ENCODE assay signal across 26 mouse cellular contexts in genomic region chr2:181419359-181419758, GRCm38 (mm10). TPM values are rescaled to one million over a fixed set of nuclear protein-coding genes. Genes with fewer than 3 reads are reported as not detected.
DNase-seq lines count a peak whose midpoint lies in the region; ATAC-seq and TF ChIP-seq lines count a peak whose summit lies in the region.
"Had no signal": no experiment of that assay in that cellular context is flagged by ENCODE, and none has a peak within 500 bp of the region (broad histone marks: within the 10 kb centered on the region; RNA-seq: fewer than 3 reads in every experiment).

No protein-coding gene starts in this region.

- peak; percentile 44 to 80; a peak in 3 of 4 replicates for TF ChIP-seq EP300 in MEL (IDR thresholded peaks at IDR 0.05; ENCODE audit: low read depth in 1 of 2, low read length in 2 of 2)
- TF ChIP-seq EP300 in liver, postnatal 0 days (IDR thresholded peaks at IDR 0.05; ENCODE audit: low read depth) = peak; percentile 94

- peak overlapping the region; percentile 56 for H3K4me2 ChIP-seq in liver, embryonic 11.5 days
- peak overlapping the region; percentile 41; the same call in 1 of the 2 replicates for H3K4me2 ChIP-seq in liver, postnatal 0 days (ENCODE audit: low read depth, low read length)
- H3K4me2 ChIP-seq: forebrain, embryonic 13.5 days; heart, embryonic 11.5 days; hindbrain, embryonic 15.5 days; intestine, embryonic 15.5 days; limb, embryonic 15.5 days; midbrain, embryonic 11.5 days had no signal

- TF ChIP-seq RAD21 in MEL (IDR thresholded peaks at IDR 0.05; ENCODE audit: low read depth, low read length) = no peak

- TF ChIP-seq POLR2A in MEL (IDR thresholded peaks at IDR 0.05; ENCODE audit: control insufficient read depth in 1 of 2, insufficient read depth in 1 of 2, low read depth in 1 of 2, low read length in 2 of 2, poor library complexity in 1 of 2) = no peak

- no peak overlapping the region for H3K4me3 ChIP-seq in MEL (ENCODE audit: control insufficient read depth in 1 of 2, insufficient read depth in 1 of 2, low read depth in 2 of 2, low read length in 2 of 2)
- H3K4me3 ChIP-seq in liver, embryonic 11.5 days (ENCODE audit: low read depth, low read length) = no peak overlapping the region
- H3K4me3 ChIP-seq in liver, postnatal 0 days (ENCODE audit: low read depth, low read length) = no peak overlapping the region
- H3K4me3 ChIP-seq in midbrain, embryonic 10.5 days = no peak overlapping the region
- H3K4me3 ChIP-seq: forebrain, embryonic 13.5 days; gastrocnemius, adult 2 months; hindbrain, embryonic 15.5 days; intestine, embryonic 15.5 days; limb, embryonic 15.5 days had no signal

- ATAC-seq in liver, embryonic 11.5 days (replicated peaks; ENCODE audit: low FRiP score) = peak; percentile 86
- ATAC-seq in liver, postnatal 0 days = peak; percentile 67
- ATAC-seq: forebrain, embryonic 13.5 days; intestine, embryonic 15.5 days had no signal

- H3K9ac ChIP-seq in MEL (ENCODE audit: control insufficient read depth, low read depth, low read length, poor library complexity, severe bottlenecking) = no peak overlapping the region
- no peak overlapping the region for H3K9ac ChIP-seq in liver, embryonic 11.5 days (ENCODE audit: low read depth, low read length)
- H3K9ac ChIP-seq in liver, postnatal 0 days (replicated peaks) = no peak overlapping the region
- H3K9ac ChIP-seq: forebrain, embryonic 13.5 days; hindbrain, embryonic 15.5 days; intestine, embryonic 15.5 days; limb, embryonic 15.5 days had no signal

- peaks cover 0 to 3% of the 10 kb centered on the region in 2 experiments; a peak in 2 of 4 replicates for H3K36me3 ChIP-seq in MEL (ENCODE audit: control insufficient read depth in 1 of 2, insufficient read depth in 2 of 2, low read length in 2 of 2)
- H3K36me3 ChIP-seq in liver, embryonic 11.5 days (ENCODE audit: control insufficient read depth, insufficient read depth, low read length) = peaks cover 10% of the 10 kb centered on the region
- H3K36me3 ChIP-seq in liver, postnatal 0 days (replicated peaks; ENCODE audit: insufficient read depth, low read length) = peaks cover 13% of the 10 kb centered on the region; the same call in 1 of the 2 replicates
- H3K36me3 ChIP-seq in midbrain, embryonic 10.5 days = peaks cover 26% of the 10 kb centered on the region
- H3K36me3 ChIP-seq: G1E; intestine, embryonic 15.5 days; limb, embryonic 15.5 days had no signal

- no peaks in the 10 kb centered on the region for H3K79me2 ChIP-seq in MEL (ENCODE audit: control insufficient read depth, insufficient read depth, low read length, poor library complexity)

- no peaks in the 10 kb centered on the region for H3K9me3 ChIP-seq in MEL (replicated peaks; ENCODE audit: insufficient read depth, low read length)
- no peaks in the 10 kb centered on the region for H3K9me3 ChIP-seq in liver, embryonic 11.5 days (ENCODE audit: control insufficient read depth, low read length)
- no peaks in the 10 kb centered on the region for H3K9me3 ChIP-seq in liver, postnatal 0 days (ENCODE audit: low read length)
- H3K9me3 ChIP-seq in midbrain, embryonic 10.5 days (replicated peaks) = no peaks in the 10 kb centered on the region
- H3K9me3 ChIP-seq: forebrain, embryonic 13.5 days; G1E; hindbrain, embryonic 15.5 days; intestine, embryonic 15.5 days; limb, embryonic 15.5 days had no signal

- 24% methylated on average over 7 of the region's 7 CpGs for WGBS in liver, embryonic 11.5 days
- 50% methylated on average over 7 of the region's 7 CpGs for WGBS in liver, postnatal 0 days (ENCODE audit: insufficient replicate concordance)
- WGBS in midbrain, embryonic 10.5 days = 87% methylated on average over 7 of the region's 7 CpGs

- peak; percentile 34 for DNase-seq in MEL (ENCODE audit: low read depth, low spot score)
- DNase-seq in c-Kit-positive CD71-positive TER-119-positive erythroid progenitor cells, embryonic 14.5 days (ENCODE audit: low spot score) = peak; percentile 66
- no peak for DNase-seq in liver, embryonic 11.5 days (ENCODE audit: low spot score)
- DNase-seq in liver, postnatal 0 days = no peak
- DNase-seq in ovary, adult 18-20 months (ENCODE audit: low spot score) = no peak
- DNase-seq in adrenal gland, adult 8-10 months = no peak
- DNase-seq in midbrain, embryonic 10.5 days (ENCODE audit: low spot score) = no peak
- DNase-seq: adrenal gland, postnatal 10 days; B cell, adult 2 months; cerebellum, postnatal 10 days; gastrocnemius, adult 2 months; kidney, adult 8-10 months; kidney, postnatal 36 days; layer of hippocampus, adult 9-11 months; left cerebral cortex, postnatal 4 days; lung, postnatal 4 days; spleen, adult 18-20 months; thymus, postnatal 25 days had no signal

- H3K27ac ChIP-seq in MEL (ENCODE audit: control insufficient read depth, low read depth, low read length) = no peak overlapping the region
- peak overlapping the region; percentile 70 for H3K27ac ChIP-seq in liver, embryonic 11.5 days (ENCODE audit: low read depth, low read length)
- H3K27ac ChIP-seq in liver, postnatal 0 days (ENCODE audit: low read depth) = no peak overlapping the region
- H3K27ac ChIP-seq in midbrain, embryonic 10.5 days (replicated peaks) = no peak overlapping the region
- H3K27ac ChIP-seq: forebrain, embryonic 13.5 days; gastrocnemius, adult 2 months; hindbrain, embryonic 15.5 days; intestine, embryonic 15.5 days; limb, embryonic 15.5 days had no signal

- H3K27me3 ChIP-seq in MEL (ENCODE audit: control insufficient read depth in 1 of 2, insufficient read depth in 2 of 2, low read length in 2 of 2) = no peaks in the 10 kb centered on the region; a peak in 1 of 4 replicates
- H3K27me3 ChIP-seq in liver, embryonic 11.5 days (replicated peaks; ENCODE audit: control insufficient read depth, insufficient read depth, low read length) = no peaks in the 10 kb centered on the region
- no peaks in the 10 kb centered on the region for H3K27me3 ChIP-seq in liver, postnatal 0 days (ENCODE audit: insufficient read depth, low read length)
- H3K27me3 ChIP-seq in midbrain, embryonic 10.5 days (ENCODE audit: low read depth, poor library complexity, severe bottlenecking) = no peaks in the 10 kb centered on the region
- H3K27me3 ChIP-seq: CH12.LX; forebrain, embryonic 13.5 days; hindbrain, embryonic 15.5 days; intestine, embryonic 15.5 days; limb, embryonic 15.5 days had no signal

- H3K4me1 ChIP-seq in MEL (ENCODE audit: control insufficient read depth in 1 of 2, insufficient read depth in 2 of 2, low read length in 2 of 2) = peaks cover 0 to 20% of the 10 kb centered on the region in 2 experiments; a peak in 2 of 4 replicates
- peaks cover 45% of the 10 kb centered on the region for H3K4me1 ChIP-seq in liver, embryonic 11.5 days (replicated peaks; ENCODE audit: control insufficient read depth, insufficient read depth, low read length)
- peaks cover 30% of the 10 kb centered on the region for H3K4me1 ChIP-seq in liver, postnatal 0 days (ENCODE audit: insufficient read depth)
- H3K4me1 ChIP-seq in midbrain, embryonic 10.5 days = no peaks in the 10 kb centered on the region
- H3K4me1 ChIP-seq: forebrain, embryonic 13.5 days; hindbrain, embryonic 15.5 days; intestine, embryonic 15.5 days; limb, embryonic 15.5 days had no signal

- no peak for TF ChIP-seq CTCF in MEL (IDR thresholded peaks at IDR 0.05 in 2 of 3, conservative IDR thresholded peaks at IDR 0.05 in 1 of 3; ENCODE audit: control insufficient read depth in 1 of 3, insufficient read depth in 1 of 3, low read depth in 2 of 3, low read length in 3 of 3, poor library complexity in 1 of 3, severe bottlenecking in 1 of 3)
- no peak for TF ChIP-seq CTCF in liver, postnatal 0 days (IDR thresholded peaks at IDR 0.05; ENCODE audit: low read depth)

TF ChIP-seq in MEL, 35 proteins besides CTCF, POLR2A, EP300 and RAD21 (continues in another document):
- peak; percentile 75 for TF ChIP-seq GATA1 (IDR thresholded peaks at IDR 0.05; ENCODE audit: low read depth, low read length)
- no peak for TF ChIP-seq ELF1 (IDR thresholded peaks at IDR 0.05; ENCODE audit: low read depth, low read length)

RNA-seq across cellular contexts. Expression of gene Lime1, which starts 39.5 kb away (rescaled TPM):
- total RNA-seq in MEL (2012; rRNA removed) = 13.4 and 18.7 TPM in 2 replicates
- 10 to 100 TPM in 1 of 2 experiments, not detected in 1; 27.4 TPM for polyA plus RNA-seq in MEL (2012; ENCODE audit: insufficient read depth in 1 of 2, insufficient read length in 2 of 2, low read depth in 1 of 2, low replicate concordance in 2 of 2, missing spikeins in 1 of 2)
- 17.0 and 20.2 TPM in 2 replicates for polyA plus RNA-seq in liver, embryonic 11.5 days (2014; fragmentation: Nextera tagmentation; extraction: Ambion mirVana)
- polyA plus RNA-seq in liver, postnatal 0 days (2015; fragmentation: Nextera tagmentation; extraction: Ambion mirVana) = 3.7 and 4.0 TPM in 2 replicates
- 10 to 100 TPM; 17.2 to 37.4 (median 22.9) TPM for total RNA-seq in adrenal gland, adult 8-10 months (2022)
- polyA plus RNA-seq in midbrain, embryonic 10.5 days (2016; fragmentation: Nextera tagmentation; extraction: Ambion mirVana) = 26.0 and 32.2 TPM in 2 replicates

RNA-seq across cellular contexts. Expression of gene Zbtb46, which starts 39.9 kb away (rescaled TPM):
- 0.10 and 0.23 TPM in 2 replicates for total RNA-seq in MEL (2012; rRNA removed)
- polyA plus RNA-seq in MEL (2012; ENCODE audit: insufficient read depth in 1 of 2, insufficient read length in 2 of 2, low read depth in 1 of 2, low replicate concordance in 2 of 2, missing spikeins in 1 of 2) = under 1 TPM in 1 of 2 experiments, not detected in 1; 0.64 TPM
- 25.2 and 26.9 TPM in 2 replicates for polyA plus RNA-seq in liver, embryonic 11.5 days (2014; fragmentation: Nextera tagmentation; extraction: Ambion mirVana)
- 3.0 and 3.5 TPM in 2 replicates for polyA plus RNA-seq in liver, postnatal 0 days (2015; fragmentation: Nextera tagmentation; extraction: Ambion mirVana)
- total RNA-seq in adrenal gland, adult 8-10 months (2022) = 10 to 100 TPM; 14.0 to 25.1 (median 17.7) TPM
- 16.8 and 19.0 TPM in 2 replicates for polyA plus RNA-seq in midbrain, embryonic 10.5 days (2016; fragmentation: Nextera tagmentation; extraction: Ambion mirVana)
- polyA plus RNA-seq: G1E had no signal

RNA-seq across cellular contexts. Expression of gene Arfrp1, which starts 54.2 kb away (rescaled TPM):
- 34.4 and 36.8 TPM in 2 replicates for total RNA-seq in MEL (2012; rRNA removed)
- 10 to 100 TPM in 1 of 2 experiments, not detected in 1; 68.8 TPM for polyA plus RNA-seq in MEL (2012; ENCODE audit: insufficient read depth in 1 of 2, insufficient read length in 2 of 2, low read depth in 1 of 2, low replicate concordance in 2 of 2, missing spikeins in 1 of 2)
- 48.7 and 48.9 TPM in 2 replicates for polyA plus RNA-seq in liver, embryonic 11.5 days (2014; fragmentation: Nextera tagmentation; extraction: Ambion mirVana)
- 17.9 and 19.4 TPM in 2 replicates for polyA plus RNA-seq in liver, postnatal 0 days (2015; fragmentation: Nextera tagmentation; extraction: Ambion mirVana)
- total RNA-seq in adrenal gland, adult 8-10 months (2022) = 10 to 100 TPM; 42.4 to 63.8 (median 57.7) TPM
- 79.2 and 85.6 TPM in 2 replicates for polyA plus RNA-seq in midbrain, embryonic 10.5 days (2016; fragmentation: Nextera tagmentation; extraction: Ambion mirVana)

RNA-seq across cellular contexts. Expression of gene Zgpat, which starts 54.6 kb away (rescaled TPM):
- 22.5 and 30.7 TPM in 2 replicates for total RNA-seq in MEL (2012; rRNA removed)
- 10 to 100 TPM in 1 of 2 experiments, not detected in 1; 28.0 TPM for polyA plus RNA-seq in MEL (2012; ENCODE audit: insufficient read depth in 1 of 2, insufficient read length in 2 of 2, low read depth in 1 of 2, low replicate concordance in 2 of 2, missing spikeins in 1 of 2)
- polyA plus RNA-seq in liver, embryonic 11.5 days (2014; fragmentation: Nextera tagmentation; extraction: Ambion mirVana) = 29.5 and 35.1 TPM in 2 replicates
- polyA plus RNA-seq in liver, postnatal 0 days (2015; fragmentation: Nextera tagmentation; extraction: Ambion mirVana) = 7.7 and 9.4 TPM in 2 replicates
- total RNA-seq in adrenal gland, adult 8-10 months (2022) = 10 to 100 TPM; 49.1 to 76.4 (median 55.7) TPM
- polyA plus RNA-seq in midbrain, embryonic 10.5 days (2016; fragmentation: Nextera tagmentation; extraction: Ambion mirVana) = 45.0 and 50.5 TPM in 2 replicates

Comparison
In these comparisons a context has a peak if more than half of its experiments do, and no peak if none do; other contexts are left out.
1. DNase-seq: peak in MEL (single experiment) and c-Kit-positive CD71-positive TER-119-positive erythroid progenitor cells, embryonic 14.5 days (single experiment); none in liver, embryonic 11.5 days (single experiment), liver, postnatal 0 days (single experiment), ovary, adult 18-20 months (single experiment), adrenal gland, adult 8-10 months (single experiment) and midbrain, embryonic 10.5 days (single experiment).